Mouse (Mus musculus) urinary bladder, adult 18-20 months (tissue): ENCODE data around the gene Fam3c.

Source experiments
- DNase-seq, 2 experiments: peaks; one replicate each; pipeline ENCODE4 v3.0.0; 2022; ENCODE audit warnings: low spot score in 2 of 2, mixed read lengths in 2 of 2

The Fam3c gene

GRCm38 (mm10) chr6:22356086-22356507, at the start of gene Fam3c:
Gene Fam3c (minus strand): TSS chr6:22356243.
- peak in 1 of 2 experiments; percentile 90 for DNase-seq

DNA sequence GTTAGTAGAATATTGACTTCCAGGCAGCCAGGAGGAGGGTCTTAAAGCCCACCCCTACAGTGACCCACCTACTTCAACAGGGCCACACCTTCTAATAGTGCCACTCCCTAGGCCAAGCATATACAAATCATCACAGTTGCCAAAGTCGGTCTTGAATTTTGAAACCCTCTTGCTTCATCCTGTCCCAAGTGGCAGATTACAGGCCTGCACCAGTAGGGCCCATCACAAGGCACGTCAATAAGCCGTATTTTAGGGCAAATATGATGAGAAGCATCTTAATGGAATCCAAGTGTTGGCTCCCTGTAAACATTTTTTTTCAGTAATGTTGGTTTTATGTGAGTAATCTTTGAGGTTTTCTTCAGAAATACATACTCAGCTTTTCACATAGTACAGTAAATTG, 49.0 kb upstream of the Fam3c start:
- DNase-seq = no peak

GRCm38 (mm10) chr6:22403736-22404135, 47.7 kb upstream of the Fam3c start:
- no peak for DNase-seq

DNA sequence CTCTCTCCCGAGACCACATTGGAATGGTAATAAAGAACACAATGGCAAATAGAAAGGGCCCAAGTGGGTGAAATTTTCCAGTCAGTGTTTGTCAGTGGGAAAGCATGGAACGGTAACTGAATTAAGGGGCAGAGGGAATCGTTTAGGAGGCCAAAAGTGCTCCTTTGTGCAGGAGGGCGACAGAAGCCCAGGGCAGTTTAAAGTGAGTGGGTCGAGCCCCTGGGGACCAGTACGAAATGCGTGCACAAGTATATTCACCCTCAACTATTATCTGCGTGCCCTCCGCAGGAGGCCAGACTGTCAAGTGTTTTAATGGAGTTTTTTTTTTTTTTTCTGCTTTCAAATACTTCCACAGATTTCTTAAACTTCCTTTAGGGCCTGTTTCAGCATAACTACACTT, 47.3 kb upstream of the Fam3c start:
- no peak for DNase-seq

- no peak for DNase-seq
These were observed 46.6 kb upstream of the Fam3c start for GRCm38 (mm10) chr6:22402548-22403164.

DNA sequence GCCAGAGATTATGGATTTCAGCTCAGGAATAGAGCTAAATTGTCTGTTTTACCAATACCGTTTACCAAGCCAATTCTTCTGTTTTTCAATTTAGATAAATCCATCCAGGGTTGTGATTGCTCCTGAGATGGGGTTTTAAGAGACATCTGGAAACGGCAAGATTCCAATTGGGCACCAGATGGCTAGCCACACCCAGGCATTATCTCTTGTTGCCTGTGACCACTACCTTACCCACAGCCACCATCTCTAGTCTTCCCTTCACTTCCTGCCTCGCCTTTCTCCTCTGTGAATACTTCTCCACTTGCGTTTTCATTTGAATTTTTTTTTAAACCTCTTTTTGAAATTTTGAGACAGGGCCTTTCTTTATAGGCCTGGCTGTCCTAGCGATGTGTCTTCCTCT, 46.0 kb upstream of the Fam3c start:
- DNase-seq = no peak

GRCm38 (mm10) chr6:22398079-22398774, 42.2 kb upstream of the Fam3c start:
- DNase-seq = no peak

- no peak for DNase-seq
These were observed 39.2 kb upstream of the Fam3c start for GRCm38 (mm10) chr6:22395207-22395606.

GRCm38 (mm10) chr6:22390654-22391365, 34.8 kb upstream of the Fam3c start:
- DNase-seq = no peak

DNA sequence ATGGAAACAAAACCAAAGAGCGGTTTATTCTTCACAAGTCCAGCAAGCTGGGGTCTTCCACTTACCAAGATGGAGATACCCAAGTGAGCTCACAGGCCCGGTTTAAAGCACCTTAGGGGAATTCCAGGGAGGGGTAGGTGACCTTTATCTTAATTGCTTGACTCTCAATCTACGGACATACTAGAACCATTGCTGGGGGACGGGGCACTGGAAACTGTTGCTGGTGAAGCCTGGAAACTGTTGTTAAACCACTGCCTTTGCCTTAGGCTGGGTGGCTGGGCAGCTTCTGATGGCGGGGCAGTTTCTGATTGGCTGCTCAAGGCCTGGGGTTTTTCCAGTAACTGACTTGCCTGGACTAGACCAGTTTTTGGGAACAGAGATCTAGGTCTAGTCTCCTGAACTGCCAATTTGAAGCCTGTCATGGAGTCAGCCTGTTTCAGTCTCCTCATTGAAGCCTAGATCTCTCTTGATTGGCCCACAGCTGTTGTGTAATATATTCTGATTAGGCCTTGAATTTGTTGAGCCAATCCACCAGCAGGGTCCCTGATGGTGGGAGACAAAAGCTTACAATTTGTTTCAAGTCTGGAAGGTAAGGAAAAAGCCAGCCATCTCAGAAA, 29.3 kb upstream of the Fam3c start:
- DNase-seq = no peak

DNA sequence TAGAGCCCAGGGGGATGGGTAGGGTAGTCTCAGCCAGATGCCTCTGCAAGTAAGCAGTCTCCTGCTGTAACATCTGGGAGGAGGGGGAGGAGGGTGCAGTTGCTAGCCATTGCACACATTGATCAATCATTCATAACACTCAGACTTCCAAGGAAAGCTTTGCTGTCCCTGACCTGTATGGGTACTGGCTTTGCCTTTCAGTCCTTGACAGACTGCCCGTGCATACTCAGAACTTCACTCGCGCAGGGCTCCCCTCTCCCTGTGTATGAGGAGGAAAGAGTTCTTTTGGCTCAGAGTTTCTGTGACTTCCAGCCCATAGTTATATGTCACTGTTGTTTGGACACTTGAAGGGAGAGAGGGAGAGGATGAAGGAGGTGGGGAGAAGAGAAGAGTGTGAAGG, 24.2 kb upstream of the Fam3c start:
- no peak for DNase-seq

GRCm38 (mm10) chr6:22379831-22380230, 23.8 kb upstream of the Fam3c start:
- DNase-seq = no peak

GRCm38 (mm10) chr6:22378462-22378861, 22.4 kb upstream of the Fam3c start:
- peak in 1 of 2 experiments; percentile 11 for DNase-seq

- DNase-seq = no peak
These were observed 18.7 kb upstream of the Fam3c start for GRCm38 (mm10) chr6:22374791-22375190.

- DNase-seq = no peak
These were observed 17.4 kb upstream of the Fam3c start for GRCm38 (mm10) chr6:22373476-22373875.

GRCm38 (mm10) chr6:22366977-22367376, 10.9 kb upstream of the Fam3c start:
- peak in 1 of 2 experiments; percentile 45 for DNase-seq

DNA sequence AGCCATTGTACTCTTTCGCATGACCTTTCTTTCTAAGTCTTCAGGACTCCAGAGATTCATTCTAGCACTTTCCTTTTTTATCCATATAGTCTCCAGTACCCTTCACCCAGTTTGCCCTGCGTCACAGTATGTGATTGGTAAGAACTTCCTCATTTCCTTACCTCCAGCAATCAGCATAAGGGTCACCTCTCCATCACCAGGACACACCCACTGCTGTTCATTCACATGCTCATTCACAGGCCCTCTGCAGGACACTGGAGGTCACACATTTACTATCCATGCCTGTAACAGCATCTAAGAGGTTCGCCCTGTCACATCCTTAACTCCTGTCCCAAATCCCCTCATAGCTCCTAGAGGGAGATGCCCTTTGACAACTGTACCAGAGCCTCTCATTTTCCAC, 7.5 kb upstream of the Fam3c start:
- no peak for DNase-seq

- no peak for DNase-seq
These were observed 5.9 kb upstream of the Fam3c start for GRCm38 (mm10) chr6:22361941-22362340.

- DNase-seq = no peak
These were observed 3.0 kb upstream of the Fam3c start for GRCm38 (mm10) chr6:22359019-22359418.

DNA sequence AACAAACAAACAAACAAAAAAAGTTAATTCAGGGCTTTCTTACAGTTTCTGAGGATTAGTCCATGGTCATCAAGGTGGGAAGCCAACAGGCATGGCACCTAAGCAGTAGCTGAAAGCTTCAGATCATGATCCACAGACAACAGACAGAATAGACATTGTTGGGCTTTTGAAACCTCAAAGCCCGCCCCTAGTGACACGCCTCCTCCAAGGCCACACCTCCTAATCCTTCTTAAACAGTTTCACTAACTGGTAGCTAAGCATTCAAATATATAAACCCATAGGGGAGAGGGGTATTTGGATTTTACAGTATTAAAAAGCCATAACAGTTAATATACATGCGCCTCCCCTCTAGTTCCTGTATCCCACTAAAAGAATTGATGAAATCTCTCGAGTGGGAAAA, 1.3 kb upstream of the Fam3c start:
- no peak for DNase-seq

GRCm38 (mm10) chr6:22355396-22356085, 502 bp downstream of the Fam3c start:
- DNase-seq = peak in 1 of 2 experiments; percentile 93

DNA sequence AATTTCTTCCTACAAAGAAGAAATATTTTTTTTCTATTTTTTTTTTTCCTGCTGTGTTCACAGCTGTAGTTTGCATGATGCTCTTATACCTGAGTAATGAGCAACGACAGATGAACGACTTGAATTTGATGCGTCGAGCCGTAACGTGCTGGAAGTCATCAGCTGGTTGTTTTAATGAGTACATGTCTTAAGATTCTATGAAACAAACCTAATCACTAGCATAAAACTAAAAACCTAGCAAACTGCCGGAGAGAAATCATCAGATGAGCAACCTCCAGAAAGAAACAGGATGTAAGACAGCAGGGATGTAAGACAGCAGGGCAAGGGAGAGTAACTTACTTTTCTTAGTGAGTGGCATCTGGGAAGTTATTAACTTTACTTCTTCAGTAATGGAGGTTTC, 1.4 kb downstream of the Fam3c start:
- no peak for DNase-seq
